Mouse (Mus musculus) heart, embryonic 16.5 days (tissue): ENCODE measurements around the gene Gm9736. TPM values are rescaled to one million over a fixed set of nuclear protein-coding genes. Genes with fewer than 3 reads are reported as not detected.
"Not testable (repeated sequence)": the region's sequence is repeated elsewhere in the genome, so short reads cannot be mapped to it uniquely, and the experiment has no call there.

Experiments
- ATAC-seq: fragments of 200-750 bp; cut with Nextera tagmentation; replicated peaks from 2 replicates; pipeline ENCODE4 v1.8.0; 2017; ENCODE audit warnings: moderate number of reproducible peaks; ENCODE audit not compliant: insufficient read depth, low FRiP score; ENCODE audit errors: extremely low read depth
- H3K27ac ChIP-seq: fragments of 300-500 bp; sonication (generic); 2 replicates; pipeline ENCODE4 v1.5.1; 2014; ENCODE audit warnings: mild to moderate bottlenecking, low read length, control low read depth, moderate library complexity
- H3K27me3 ChIP-seq: fragments of 300-500 bp; sonication (generic); 2 replicates; pipeline ENCODE4 v1.6.1; 2014; ENCODE audit warnings: low read length, mixed read lengths; ENCODE audit not compliant: control insufficient read depth, insufficient read depth
- H3K36me3 ChIP-seq: fragments of 300-500 bp; sonication (generic); 2 replicates; pipeline ENCODE4 v1.6.1; 2014; ENCODE audit not compliant: control insufficient read depth, insufficient read depth
- H3K4me1 ChIP-seq: fragments of 300-500 bp; sonication (generic); 2 replicates; pipeline ENCODE4 v1.6.1; 2014; ENCODE audit warnings: low read length, mixed read lengths; ENCODE audit not compliant: control insufficient read depth, insufficient read depth
- H3K4me2 ChIP-seq: fragments of 300-500 bp; sonication (generic); 2 replicates; pipeline ENCODE4 v1.6.1; 2014; ENCODE audit warnings: low read depth, mild to moderate bottlenecking, control low read depth, low read length
- H3K4me3 ChIP-seq: fragments of 300-500 bp; sonication (generic); 2 replicates; pipeline ENCODE4 v1.5.1; 2014; ENCODE audit warnings: mild to moderate bottlenecking, control low read depth, low read length
- H3K9ac ChIP-seq: fragments of 300-500 bp; sonication (generic); 2 replicates; pipeline ENCODE4 v1.6.1; 2014; ENCODE audit warnings: low read length, control low read depth
- H3K9me3 ChIP-seq: fragments of 300-500 bp; sonication (generic); replicated peaks from 2 replicates; pipeline ENCODE4 v1.6.1; 2016; ENCODE audit warnings: low read length; ENCODE audit not compliant: control insufficient read depth
- WGBS: fragments of 180-500 bp; shearing (Covaris S2); extraction: QIAGEN DNeasy Blood & Tissue Kit; methylation state at CpG from one replicate; pipeline ENCODE4 v1.1.7; 2014; 5-methylcytosine and 5-hydroxymethylcytosine counted together
- polyA plus RNA-seq: library from polyadenylated mRNA; unstranded; fragments of >200 nt; fragmentation: Nextera tagmentation; extraction: Ambion mirVana; gene quantifications from 2 replicates; pipeline ENCODE4 v1.2.1, GENCODE M21; 2015

The Gm9736 gene
- polyA plus RNA-seq, 1 experiment from 2014 or later, result not detected

GRCm38 (mm10) chr10:77711157-77711556, 40.0 kb downstream of the Gm9736 start, which contains the start of gene Gm10024:
TSS of gene Gm10024 (plus strand) at chr10:77711457.
- H3K36me3 ChIP-seq, H3K27me3 ChIP-seq, H3K9ac ChIP-seq, H3K4me2 ChIP-seq, H3K4me1 ChIP-seq, H3K4me3 ChIP-seq, H3K27ac ChIP-seq, ATAC-seq: not testable (repeated sequence)
- H3K9me3 ChIP-seq, result peaks cover 12% of the 10 kb centered on the region

DNA sequence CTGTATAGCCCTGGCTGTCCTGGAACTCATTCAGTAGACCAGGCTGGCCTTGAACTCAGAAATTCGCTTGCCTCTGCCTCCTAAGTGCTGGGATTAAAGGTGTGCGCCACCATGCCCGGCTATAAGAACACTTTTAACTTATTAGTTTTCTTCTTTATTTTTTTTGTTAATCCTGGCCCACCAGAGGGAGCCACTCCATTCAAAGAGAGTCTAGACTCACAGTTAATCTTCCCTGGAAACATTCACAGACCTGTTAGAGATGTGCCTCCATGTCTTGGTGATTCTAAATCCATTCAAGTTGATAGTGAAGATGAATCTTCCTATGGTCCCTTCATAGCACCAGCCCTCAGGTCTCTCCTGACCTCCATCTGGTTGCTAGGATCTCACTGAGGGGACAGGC, 41.3 kb downstream of the Gm9736 start:
- Histone ChIP-seq H3K4me2 (no peak overlapping the region), H3K4me3 (no peak overlapping the region), H3K27ac (no peak overlapping the region), H3K9me3 (peaks cover 14% of the 10 kb centered on the region), H3K4me1 (no peaks in the 10 kb centered on the region), H3K36me3 (no peaks in the 10 kb centered on the region), H3K9ac (no peak overlapping the region), H3K27me3 (no peaks in the 10 kb centered on the region)
- no peak for ATAC-seq
- WGBS, result 77% methylated on average over 3 of the region's 3 CpGs

DNA sequence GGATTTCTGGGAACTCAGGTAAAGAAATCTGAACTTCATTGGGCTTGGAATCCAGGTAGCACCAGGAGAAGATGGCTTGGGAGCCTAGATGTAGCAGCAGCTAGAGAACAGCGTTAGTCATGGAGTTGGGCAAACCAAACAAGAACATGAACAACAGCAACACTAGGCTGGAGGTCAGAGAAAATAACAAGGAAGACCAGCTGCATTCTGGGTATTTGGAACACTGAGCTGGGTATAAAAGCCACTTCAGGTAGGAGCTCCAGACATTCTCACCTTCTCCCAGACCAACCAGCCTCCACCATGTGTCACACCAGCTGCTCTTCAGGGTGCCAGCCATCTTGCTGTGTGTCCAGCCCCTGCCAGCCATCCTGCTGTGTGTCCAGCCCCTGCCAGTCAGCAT, 44.8 kb downstream of the Gm9736 start, which contains the start of gene Gm10272:
Gm10272 (plus strand) TSS at position 301 of the 400 bp plus-strand sequence.
- Histone ChIP-seq H3K27ac (no peak within 1 kb of the TSS), H3K4me2 (no peak within 1 kb of the TSS), H3K4me3 (no peak within 1 kb of the TSS), H3K27me3 (no peaks in the 10 kb centered on the region), H3K4me1 (no peaks in the 10 kb centered on the region), H3K9ac (no peak within 1 kb of the TSS), H3K9me3 (peaks cover 9% of the 10 kb centered on the region), H3K36me3 (no peaks in the 10 kb centered on the region)
- 89% methylated on average over 1 of the region's 1 CpGs for WGBS
- ATAC-seq, result no peak

Other genes with a start within 250 kb of the Gm9736 start
- 23.2 and 24.5 TPM in 2 replicates for gene Fam207a, start 235.6 kb downstream of the Gm9736 start, polyA plus RNA-seq
- 4.7 and 8.7 TPM in 2 replicates for gene Itgb2, start 221.1 kb downstream of the Gm9736 start, polyA plus RNA-seq
- gene Pttg1ip, start 169.6 kb downstream of the Gm9736 start, polyA plus RNA-seq, result 127 and 132 TPM in 2 replicates
- 157 and 170 TPM in 2 replicates for gene Sumo3, start 145.3 kb downstream of the Gm9736 start, polyA plus RNA-seq
- gene Gm49325, start 145.2 kb downstream of the Gm9736 start, polyA plus RNA-seq, result 4.6 TPM in 1 of 2 replicates, not detected in the other
- 85.4 and 91.0 TPM in 2 replicates for gene Ube2g2, start 129.1 kb downstream of the Gm9736 start, polyA plus RNA-seq
- gene Tspear, start 64.8 kb downstream of the Gm9736 start, polyA plus RNA-seq, result 0.10 and 0.28 TPM in 2 replicates
- gene Gm19402, start 60.6 kb downstream of the Gm9736 start, polyA plus RNA-seq, result not detected in 2 replicates
- not detected in 2 replicates for gene Gm9508, start 54.1 kb downstream of the Gm9736 start, polyA plus RNA-seq
- gene Gm10272, start 44.7 kb downstream of the Gm9736 start, polyA plus RNA-seq, result not detected in 2 replicates
- not detected in 2 replicates for gene Gm10024, start 39.9 kb downstream of the Gm9736 start, polyA plus RNA-seq
- not detected in 2 replicates for gene Gm10142, start 35.5 kb downstream of the Gm9736 start, polyA plus RNA-seq
- not detected in 2 replicates for gene Krtap12-1, start 30.8 kb downstream of the Gm9736 start, polyA plus RNA-seq
- not detected in 2 replicates for gene Gm10100, start 24.9 kb downstream of the Gm9736 start, polyA plus RNA-seq
- gene Gm18596, start 8.7 kb downstream of the Gm9736 start, polyA plus RNA-seq, result not detected in 2 replicates
- not detected in 2 replicates for gene Gm3233, start 8.3 kb upstream of the Gm9736 start, polyA plus RNA-seq
- not detected in 2 replicates for gene Gm3238, start 20.0 kb upstream of the Gm9736 start, polyA plus RNA-seq
- gene Gm7138, start 25.6 kb upstream of the Gm9736 start, polyA plus RNA-seq, result not detected in 2 replicates
- not detected in 2 replicates for gene Gm3250, start 31.2 kb upstream of the Gm9736 start, polyA plus RNA-seq
- gene Gm7137, start 36.8 kb upstream of the Gm9736 start, polyA plus RNA-seq, result not detected in 2 replicates
- not detected in 2 replicates for gene Gm9639, start 43.7 kb upstream of the Gm9736 start, polyA plus RNA-seq
- not detected in 2 replicates for gene Gm19668, start 47.8 kb upstream of the Gm9736 start, polyA plus RNA-seq
- gene Gm9507, start 60.5 kb upstream of the Gm9736 start, polyA plus RNA-seq, result not detected in 2 replicates
- not detected in 2 replicates for gene Gm2696, start 63.3 kb upstream of the Gm9736 start, polyA plus RNA-seq
- gene Krtap10-4, start 75.7 kb upstream of the Gm9736 start, polyA plus RNA-seq, result not detected in 2 replicates
- gene Krtap10-10, start 84.6 kb upstream of the Gm9736 start, polyA plus RNA-seq, result not detected in 2 replicates
- gene Gm36176, start 95.4 kb upstream of the Gm9736 start, polyA plus RNA-seq, result not detected in 2 replicates
- gene Gm10318, start 101.5 kb upstream of the Gm9736 start, polyA plus RNA-seq, result not detected in 2 replicates
- not detected in 2 replicates for gene Gm3285, start 110.6 kb upstream of the Gm9736 start, polyA plus RNA-seq
- gene Lrrc3, start 151.2 kb upstream of the Gm9736 start, polyA plus RNA-seq, result 1.2 and 1.4 TPM in 2 replicates
- gene Trpm2, start 219.2 kb upstream of the Gm9736 start, polyA plus RNA-seq, result 2.6 and 3.4 TPM in 2 replicates
- 19.4 and 20.9 TPM in 2 replicates for gene 1810043G02Rik, start 227.2 kb upstream of the Gm9736 start, polyA plus RNA-seq